Mouse (Mus musculus): ENCODE results near the gene Nav3. TPM values are rescaled to one million over a fixed set of nuclear protein-coding genes. Genes with fewer than 3 reads are reported as not detected.

The Nav3 gene
- total RNA-seq, 2 experiments from 2014 or later = 24.3 to 26.3 TPM

- no peak for DNase-seq (ENCODE audit: low spot score in 2 of 2)
Observed at GRCm38 (mm10) chr10:110204121-110204697, 251.8 kb downstream of the Nav3 start.

- DNase-seq (ENCODE audit: low spot score in 2 of 2) = no peak
Observed at GRCm38 (mm10) chr10:110192881-110193280, 263.1 kb downstream of the Nav3 start.

DNA sequence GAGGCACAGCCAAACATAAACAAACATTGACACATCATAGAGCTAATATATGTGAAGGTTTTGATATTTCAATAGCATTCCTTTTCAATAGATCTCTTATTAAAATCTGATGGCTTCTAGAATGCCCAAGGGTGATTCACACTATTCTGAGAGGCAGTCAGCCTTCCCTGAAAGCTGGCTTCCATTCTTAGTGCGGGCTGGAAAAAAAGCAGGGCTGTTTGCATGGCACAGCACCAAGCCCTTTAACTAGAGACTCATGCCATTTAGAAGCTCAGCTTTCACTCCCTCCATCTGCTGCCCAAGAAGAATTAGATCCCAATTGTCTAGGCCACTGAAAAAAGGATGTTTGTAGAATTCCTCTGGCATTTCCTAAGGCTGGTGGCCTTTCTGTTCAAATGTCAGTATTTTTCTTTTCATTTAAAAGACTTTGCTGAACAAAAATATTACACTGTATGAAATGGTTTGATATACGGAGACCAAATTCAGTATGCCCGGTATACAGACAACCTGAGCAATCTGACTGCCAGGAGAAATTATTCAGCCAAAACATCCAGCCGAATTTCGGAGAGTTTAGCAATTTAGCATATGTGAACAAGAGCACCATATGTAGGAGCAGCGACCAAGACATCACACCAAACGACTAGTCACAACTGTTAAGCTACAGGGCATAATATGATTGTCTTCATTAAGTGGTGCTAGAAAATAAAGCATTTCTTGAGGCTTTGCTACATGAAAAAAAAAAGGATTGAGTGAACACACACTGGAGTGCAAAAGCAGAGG lies 263.8 kb downstream of the Nav3 start:
- no peak for DNase-seq (ENCODE audit: low spot score in 2 of 2)

DNA sequence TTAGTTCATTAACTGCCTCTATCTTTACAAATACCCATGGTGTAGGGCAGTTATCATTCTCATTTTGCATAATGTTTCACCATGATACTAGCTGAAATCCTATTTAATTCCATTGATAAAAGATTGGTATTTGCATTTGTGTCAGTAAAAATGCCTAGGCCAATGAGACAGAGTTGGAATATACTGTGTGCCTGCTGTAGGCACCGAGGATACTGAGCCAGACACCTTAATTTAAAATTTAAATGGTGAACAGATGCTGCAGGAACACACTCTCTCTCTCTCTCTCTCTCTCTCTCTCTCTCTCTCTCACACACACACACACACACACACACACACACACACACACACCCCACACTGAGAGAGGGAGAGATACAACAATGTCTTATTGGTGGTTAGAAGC lies 269.8 kb downstream of the Nav3 start:
- DNase-seq (ENCODE audit: low spot score in 2 of 2) = no peak

- no peak for DNase-seq (ENCODE audit: low spot score in 2 of 2)
Observed at GRCm38 (mm10) chr10:110175874-110176273, 280.1 kb downstream of the Nav3 start.

- DNase-seq (ENCODE audit: low spot score in 2 of 2) = no peak
Observed at GRCm38 (mm10) chr10:110169416-110169815, 286.6 kb downstream of the Nav3 start.

- no peak for DNase-seq (ENCODE audit: low spot score in 2 of 2)
Observed at GRCm38 (mm10) chr10:110168892-110169291, 287.1 kb downstream of the Nav3 start.

GRCm38 (mm10) chr10:110162596-110162995 lies 293.4 kb downstream of the Nav3 start:
- DNase-seq (ENCODE audit: low spot score in 2 of 2) = no peak

GRCm38 (mm10) chr10:110160894-110161293 lies 295.1 kb downstream of the Nav3 start:
- no peak for DNase-seq (ENCODE audit: low spot score in 2 of 2)

GRCm38 (mm10) chr10:110159548-110159947 lies 296.5 kb downstream of the Nav3 start:
- DNase-seq (ENCODE audit: low spot score in 2 of 2) = no peak

DNA sequence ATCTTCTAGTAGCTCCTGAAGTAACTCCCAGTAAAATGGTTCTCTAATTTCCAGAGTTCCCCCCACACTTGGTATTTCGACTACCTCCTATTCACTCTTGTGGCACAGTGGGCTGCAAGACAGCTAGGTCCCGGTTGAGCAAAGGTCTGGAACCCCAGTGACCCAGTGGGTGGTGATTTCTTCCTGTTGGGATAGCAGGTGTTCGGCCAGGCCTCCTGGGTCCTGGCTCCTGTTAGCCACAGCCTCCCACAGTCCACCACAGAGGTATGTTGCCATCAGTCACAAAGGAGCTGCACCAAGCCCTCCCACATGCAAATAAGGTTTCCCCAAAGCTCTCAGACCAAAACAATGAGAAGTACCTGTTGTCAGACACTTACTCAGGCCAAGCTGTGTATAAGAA lies 297.9 kb downstream of the Nav3 start:
- no peak for DNase-seq (ENCODE audit: low spot score in 2 of 2)

DNA sequence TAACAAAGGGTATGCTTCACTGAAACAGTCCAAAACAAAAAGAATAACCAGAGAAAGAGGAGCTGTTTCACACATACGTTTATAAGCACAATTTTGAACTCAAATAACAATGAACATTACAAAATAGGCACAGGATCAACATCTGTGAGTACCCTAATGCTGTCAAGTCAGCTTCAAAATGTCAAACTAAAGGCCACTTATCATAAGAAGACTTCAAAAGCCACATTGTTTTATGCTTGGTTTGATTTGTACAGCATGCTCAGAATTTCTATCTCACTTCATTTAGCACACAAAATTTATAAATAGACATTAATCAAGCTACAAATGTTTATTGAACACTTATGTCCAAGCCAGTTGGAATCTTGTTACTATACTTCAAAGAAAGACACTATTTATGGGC lies 299.6 kb downstream of the Nav3 start:
- DNase-seq (ENCODE audit: low spot score in 2 of 2) = no peak

DNA sequence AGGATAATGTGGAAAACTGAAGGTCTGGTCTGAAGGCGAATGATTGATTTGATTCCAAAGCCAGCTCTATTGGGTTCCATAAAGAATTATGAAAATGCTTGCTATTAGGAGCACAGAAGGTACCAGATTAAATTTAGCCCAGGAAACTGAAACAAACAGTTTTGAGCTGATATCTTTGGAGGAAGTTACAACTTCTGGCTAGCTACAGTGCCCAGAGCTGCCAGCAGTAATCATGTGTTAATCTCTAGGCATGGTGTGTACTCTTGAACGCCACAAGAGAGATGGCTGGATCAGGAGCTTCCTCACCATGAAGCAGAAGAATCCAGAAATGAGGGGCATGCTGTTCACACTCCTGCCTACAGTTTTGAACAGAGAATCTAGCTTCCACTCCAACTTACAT lies 300.5 kb downstream of the Nav3 start:
- DNase-seq (ENCODE audit: low spot score in 2 of 2) = no peak

DNA sequence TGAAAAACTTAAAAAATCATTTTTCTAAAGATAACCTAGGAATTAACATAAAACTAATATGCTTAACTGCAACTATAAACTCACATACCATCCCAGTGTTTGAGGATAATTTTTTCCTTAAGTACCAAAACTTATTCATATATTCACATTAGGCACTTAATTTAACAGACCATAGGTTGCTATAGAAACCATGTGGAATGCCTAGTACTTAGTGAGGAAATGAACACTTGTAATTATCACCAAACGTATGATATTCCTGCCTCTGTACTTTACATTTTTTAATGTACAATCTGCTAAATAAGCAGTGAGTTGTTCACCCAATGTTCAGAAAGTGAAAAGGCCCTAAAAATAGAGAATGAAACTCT lies 301.1 kb downstream of the Nav3 start:
- no peak for DNase-seq (ENCODE audit: low spot score in 2 of 2)

- no peak for DNase-seq (ENCODE audit: low spot score in 2 of 2)
Observed at GRCm38 (mm10) chr10:110154001-110154872, 301.8 kb downstream of the Nav3 start.

DNA sequence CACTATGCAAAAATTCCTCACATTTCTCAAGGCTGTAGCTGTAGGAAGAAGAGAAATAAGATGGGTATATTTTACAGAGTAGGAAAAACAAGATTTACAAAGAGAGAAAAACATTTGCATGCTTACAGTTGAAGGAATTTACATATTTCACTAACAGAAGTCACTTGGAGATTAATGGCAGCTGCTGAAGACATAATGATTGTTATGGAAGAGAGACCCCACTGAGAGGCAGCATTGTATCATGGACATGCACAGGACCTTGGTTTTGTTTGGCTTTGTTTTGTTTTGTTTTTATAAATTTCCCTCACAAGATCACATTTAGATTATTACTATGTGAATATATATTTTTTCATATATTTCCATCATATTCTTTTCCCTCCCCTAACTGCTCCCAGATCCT lies 335.4 kb downstream of the Nav3 start:
- DNase-seq (ENCODE audit: low spot score in 2 of 2) = no peak

DNA sequence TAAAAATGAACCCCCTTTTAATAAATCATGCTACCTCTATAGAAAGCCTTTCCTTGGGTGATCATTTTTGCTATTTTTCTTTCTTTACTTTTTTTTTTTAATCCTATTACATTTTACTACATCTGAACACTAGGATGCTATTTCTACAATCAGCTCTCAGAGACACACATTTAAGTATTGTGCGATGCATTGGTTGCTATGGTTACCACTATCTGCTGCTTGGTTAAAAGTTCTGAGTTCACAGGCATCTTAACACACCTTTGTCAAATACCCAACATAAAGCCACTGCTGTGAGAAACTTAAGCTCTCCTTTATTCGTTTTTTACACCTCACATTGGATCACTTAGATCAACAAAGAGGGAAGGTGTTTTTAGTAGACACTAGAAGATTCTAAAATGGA lies 338.7 kb downstream of the Nav3 start:
- DNase-seq (ENCODE audit: low spot score in 2 of 2) = no peak

DNA sequence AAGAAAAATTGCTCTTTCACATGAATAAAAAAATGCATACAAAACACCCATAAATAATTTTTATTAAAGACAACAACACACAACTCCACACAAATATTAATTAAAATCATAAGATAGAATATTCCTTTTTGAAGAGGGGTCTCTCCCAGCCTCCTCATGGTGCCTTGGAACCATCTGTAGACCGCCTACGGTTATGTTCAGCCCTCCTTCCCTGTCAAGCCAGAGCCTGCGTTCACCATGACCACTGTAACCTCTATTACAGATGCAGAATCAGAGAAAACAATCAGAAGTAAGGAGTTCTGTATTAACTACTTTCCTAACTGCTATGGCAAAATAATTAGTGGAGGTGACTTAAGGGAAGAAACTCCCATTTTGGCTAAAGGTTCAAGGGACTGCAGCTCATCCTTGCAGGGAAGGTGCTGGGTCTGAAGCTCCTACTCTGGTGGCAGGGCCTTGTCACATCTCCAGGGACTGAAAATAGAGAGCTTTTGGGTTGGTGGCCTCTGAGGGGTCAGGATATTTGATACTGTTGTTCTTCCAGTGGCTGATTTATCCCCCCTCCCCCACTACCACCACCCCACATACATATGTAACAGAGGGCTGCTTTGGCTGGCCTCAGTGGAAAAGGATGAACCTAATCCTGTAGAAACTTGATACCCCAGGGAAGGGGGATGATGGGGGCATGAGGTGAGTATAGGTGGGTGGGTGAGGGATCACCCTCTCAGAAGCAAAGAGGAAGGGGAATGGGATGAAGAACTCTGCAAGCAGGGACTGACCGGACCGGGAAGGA lies 343.1 kb downstream of the Nav3 start:
- no peak for DNase-seq (ENCODE audit: low spot score in 2 of 2)

GRCm38 (mm10) chr10:110103255-110103654 lies 352.7 kb downstream of the Nav3 start:
- DNase-seq (ENCODE audit: low spot score in 2 of 2) = no peak

- DNase-seq (ENCODE audit: low spot score in 2 of 2) = peak in 1 of 2 experiments; percentile 14
Observed at GRCm38 (mm10) chr10:110102231-110102630, 353.8 kb downstream of the Nav3 start.

DNA sequence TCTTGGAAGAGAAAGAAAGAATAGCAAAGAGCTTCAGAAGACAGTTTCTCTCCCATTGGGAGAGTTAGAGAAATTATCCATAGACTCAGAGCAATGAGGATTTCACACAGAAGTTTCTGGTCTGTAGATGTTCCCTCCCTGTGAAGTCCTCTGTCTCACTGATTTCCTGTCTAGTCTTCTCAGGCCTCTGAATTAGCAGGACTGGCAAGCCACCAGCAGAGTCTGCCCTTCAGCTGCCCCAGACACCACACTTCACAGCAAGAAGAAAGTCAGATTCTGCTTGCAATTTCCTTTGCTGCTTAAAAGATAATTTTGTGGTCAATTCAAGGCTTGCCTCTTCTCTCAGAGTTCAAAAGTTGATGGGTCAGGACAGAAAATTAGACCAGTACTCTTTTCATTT lies 361.6 kb downstream of the Nav3 start:
- no peak for DNase-seq (ENCODE audit: low spot score in 2 of 2)
